Mouse (Mus musculus) heart, embryonic 15.5 days (tissue): ENCODE data around the gene Tmem114. TPM values are rescaled to one million over a fixed set of nuclear protein-coding genes. Genes with fewer than 3 reads are reported as not detected.

Experiments
- polyA plus RNA-seq: library from polyadenylated mRNA; unstranded; fragments of >200 nt; fragmentation: Nextera tagmentation; extraction: Ambion mirVana; gene quantifications from 2 replicates; pipeline ENCODE4 v1.2.1, GENCODE M21; 2015

The Tmem114 gene
- polyA plus RNA-seq, 1 experiment from 2014 or later: not detected

Other genes starting within 250 kb of the Tmem114 start
- 37.9 TPM in 2 replicates for gene Mettl22, start 45.7 kb upstream of the Tmem114 start, polyA plus RNA-seq
- 25.7 and 33.8 TPM in 2 replicates for gene Abat, start 88.3 kb upstream of the Tmem114 start, polyA plus RNA-seq
- gene Pmm2, start 212.5 kb upstream of the Tmem114 start, polyA plus RNA-seq: 34.9 and 39.1 TPM in 2 replicates
- gene Tmem186, start 212.6 kb upstream of the Tmem114 start, polyA plus RNA-seq: 14.9 and 18.4 TPM in 2 replicates
- 71.1 and 82.7 TPM in 2 replicates for gene Carhsp1, start 247.0 kb upstream of the Tmem114 start, polyA plus RNA-seq